Mouse (Mus musculus): ENCODE data around the gene Ehd4.
A peak's percentile ranks its signal among the peaks of the same experiment; 100 is the strongest.

Ehd4 gene

GRCm38 (mm10) chr2:120154361-120154894 lies at the start of gene Ehd4:
Gene Ehd4, minus strand, starts transcription at chr2:120154606.
- DNase-seq (ENCODE audit: low spot score): peak; percentile 99

- DNase-seq (ENCODE audit: low spot score): no peak
Observed at GRCm38 (mm10) chr2:120203742-120204141, 49.3 kb upstream of the Ehd4 start.

GRCm38 (mm10) chr2:120200077-120200476 lies 45.7 kb upstream of the Ehd4 start:
- DNase-seq (ENCODE audit: low spot score): no peak

- no peak for DNase-seq (ENCODE audit: low spot score)
Observed at GRCm38 (mm10) chr2:120188174-120188573, 33.8 kb upstream of the Ehd4 start.

- no peak for DNase-seq (ENCODE audit: low spot score)
Observed at GRCm38 (mm10) chr2:120187583-120187982, 33.2 kb upstream of the Ehd4 start.

GRCm38 (mm10) chr2:120185527-120186276 lies 31.3 kb upstream of the Ehd4 start:
- no peak for DNase-seq (ENCODE audit: low spot score)

- DNase-seq (ENCODE audit: low spot score): no peak
Observed at GRCm38 (mm10) chr2:120178936-120179335, 24.5 kb upstream of the Ehd4 start.

- peak; percentile 64 for DNase-seq (ENCODE audit: low spot score)
Observed at GRCm38 (mm10) chr2:120173718-120174117, 19.3 kb upstream of the Ehd4 start.

GRCm38 (mm10) chr2:120171362-120171761 lies 17.0 kb upstream of the Ehd4 start:
- DNase-seq (ENCODE audit: low spot score): no peak

- peak; percentile 65 for DNase-seq (ENCODE audit: low spot score)
Observed at GRCm38 (mm10) chr2:120170726-120171125, 16.3 kb upstream of the Ehd4 start.

GRCm38 (mm10) chr2:120169382-120169781 lies 15.0 kb upstream of the Ehd4 start:
- no peak for DNase-seq (ENCODE audit: low spot score)

GRCm38 (mm10) chr2:120167763-120168162 lies 13.4 kb upstream of the Ehd4 start:
- DNase-seq (ENCODE audit: low spot score): no peak

- DNase-seq (ENCODE audit: low spot score): no peak
Observed at GRCm38 (mm10) chr2:120165474-120165873, 11.1 kb upstream of the Ehd4 start.

- no peak for DNase-seq (ENCODE audit: low spot score)
Observed at GRCm38 (mm10) chr2:120159434-120159833, 5.0 kb upstream of the Ehd4 start.

- DNase-seq (ENCODE audit: low spot score): no peak
Observed at GRCm38 (mm10) chr2:120158846-120159245, 4.4 kb upstream of the Ehd4 start.

- DNase-seq (ENCODE audit: low spot score): no peak
Observed at GRCm38 (mm10) chr2:120158016-120158415, 3.6 kb upstream of the Ehd4 start.

GRCm38 (mm10) chr2:120157606-120158005 lies 3.2 kb upstream of the Ehd4 start:
- DNase-seq (ENCODE audit: low spot score): no peak

- peak; percentile 43 for DNase-seq (ENCODE audit: low spot score)
Observed at GRCm38 (mm10) chr2:120153586-120154360, 633 bp downstream of the Ehd4 start.

GRCm38 (mm10) chr2:120150571-120150970 lies 3.8 kb downstream of the Ehd4 start:
- DNase-seq (ENCODE audit: low spot score): no peak

- no peak for DNase-seq (ENCODE audit: low spot score)
Observed at GRCm38 (mm10) chr2:120149634-120150033, 4.8 kb downstream of the Ehd4 start.

- no peak for DNase-seq (ENCODE audit: low spot score)
Observed at GRCm38 (mm10) chr2:120147999-120148398, 6.4 kb downstream of the Ehd4 start.

- DNase-seq (ENCODE audit: low spot score): no peak
Observed at GRCm38 (mm10) chr2:120147364-120147763, 7.0 kb downstream of the Ehd4 start.

- DNase-seq (ENCODE audit: low spot score): no peak
Observed at GRCm38 (mm10) chr2:120146543-120146942, 7.9 kb downstream of the Ehd4 start.
